Mouse (Mus musculus) midbrain, postnatal 0 days (tissue): Measurements from ENCODE around the gene Rasal1. TPM values are rescaled to one million over a fixed set of nuclear protein-coding genes. Genes with fewer than 3 reads are reported as not detected.

Source experiments
- ATAC-seq: fragments of 200-750 bp; cut with Nextera tagmentation; 2 replicates; pipeline ENCODE4 v1.8.0; 2017; ENCODE audit warnings: moderate number of reproducible peaks, mild to moderate bottlenecking, moderate TSS enrichment, moderate library complexity; ENCODE audit not compliant: low FRiP score
- DNase-seq: peaks from one replicate; pipeline ENCODE4 v3.0.0-alpha.2; 2015; ENCODE audit warnings: low spot score
- H3K27ac ChIP-seq: fragments of 300-500 bp; sonication (generic); 2 replicates; pipeline ENCODE4 v1.5.1; 2014; ENCODE audit warnings: low read depth, mild to moderate bottlenecking, low read length, mixed read lengths
- H3K27me3 ChIP-seq: fragments of 300-500 bp; sonication (generic); 2 replicates; pipeline ENCODE4 v1.6.1; 2014; ENCODE audit warnings: low read length, control low read depth, mixed read lengths; ENCODE audit not compliant: insufficient read depth
- H3K36me3 ChIP-seq: fragments of 300-500 bp; sonication (generic); 2 replicates; pipeline ENCODE4 v1.6.1; 2014; ENCODE audit warnings: low read length, control low read depth, mixed read lengths; ENCODE audit not compliant: insufficient read depth
- H3K4me1 ChIP-seq: fragments of 300-500 bp; sonication (generic); 2 replicates; pipeline ENCODE4 v1.6.1; 2014; ENCODE audit warnings: mild to moderate bottlenecking, control low read depth, antibody characterized with exemption, low read length, mixed read lengths; ENCODE audit not compliant: insufficient read depth
- H3K4me2 ChIP-seq: fragments of 300-500 bp; sonication (generic); 2 replicates; pipeline ENCODE4 v1.6.1; 2014; ENCODE audit warnings: low read depth, mild to moderate bottlenecking, low read length, mixed read lengths; ENCODE audit not compliant: poor library complexity, severe bottlenecking
- H3K4me3 ChIP-seq: fragments of 300-500 bp; sonication (generic); 2 replicates; pipeline ENCODE4 v1.5.1; 2014; ENCODE audit warnings: low read depth, mild to moderate bottlenecking, low read length, moderate library complexity
- H3K9ac ChIP-seq: fragments of 300-500 bp; sonication (generic); replicated peaks from 2 replicates; pipeline ENCODE4 v1.6.1; 2014; ENCODE audit warnings: mild to moderate bottlenecking, low read length, moderate library complexity, mixed read lengths; ENCODE audit not compliant: poor library complexity, severe bottlenecking
- H3K9me3 ChIP-seq: fragments of 300-500 bp; sonication (generic); 2 replicates; pipeline ENCODE4 v1.6.1; 2016; ENCODE audit warnings: low read length, control low read depth
- CTCF ChIP-seq: IDR thresholded peaks from 2 replicates; pipeline ENCODE4 v1.5.1; 2016; ENCODE audit warnings: antibody characterized with exemption, mild to moderate bottlenecking
- WGBS: fragments of 180-500 bp; shearing (Covaris S2); extraction: QIAGEN DNeasy Blood & Tissue Kit; methylation state at CpG from one replicate; pipeline ENCODE4 v1.1.7; 2014; 5-methylcytosine and 5-hydroxymethylcytosine counted together
- polyA plus RNA-seq: library from polyadenylated mRNA; unstranded; fragments of >200 nt; fragmentation: Nextera tagmentation; extraction: Ambion mirVana; gene quantifications from 2 replicates; pipeline ENCODE4 v1.2.1, GENCODE M21; 2015
- total RNA-seq: library from RNA; depleted of rRNA; stranded (reverse); fragments of >200 nt; gene quantifications from 2 replicates; pipeline ENCODE4 v1.2.3, GENCODE M21; 2014

The Rasal1 gene
- total and polyA plus RNA-seq, 2 experiments from 2014 or later: 9.9 to 24.7 TPM

- H3K9me3 ChIP-seq: no peaks in the 10 kb centered on the region
- no peak overlapping the region for H3K9ac ChIP-seq
- H3K4me3 ChIP-seq: no peak overlapping the region
- DNase-seq (no peak), ATAC-seq (no peak)
- TF ChIP-seq CTCF: no peak
- H3K4me1 ChIP-seq: peaks cover 6% of the 10 kb centered on the region; the same call in 1 of the 2 replicates
- no peaks in the 10 kb centered on the region for H3K36me3 ChIP-seq
- H3K4me2 ChIP-seq: no peak overlapping the region
- peaks cover 14% of the 10 kb centered on the region; the same call in 1 of the 2 replicates for H3K27me3 ChIP-seq
- 80% methylated on average over 27 of the region's 28 CpGs for WGBS
- no peak overlapping the region for H3K27ac ChIP-seq
Observed at GRCm38 (mm10) chr5:120652915-120653701, 4.5 kb downstream of the Rasal1 start.

DNA sequence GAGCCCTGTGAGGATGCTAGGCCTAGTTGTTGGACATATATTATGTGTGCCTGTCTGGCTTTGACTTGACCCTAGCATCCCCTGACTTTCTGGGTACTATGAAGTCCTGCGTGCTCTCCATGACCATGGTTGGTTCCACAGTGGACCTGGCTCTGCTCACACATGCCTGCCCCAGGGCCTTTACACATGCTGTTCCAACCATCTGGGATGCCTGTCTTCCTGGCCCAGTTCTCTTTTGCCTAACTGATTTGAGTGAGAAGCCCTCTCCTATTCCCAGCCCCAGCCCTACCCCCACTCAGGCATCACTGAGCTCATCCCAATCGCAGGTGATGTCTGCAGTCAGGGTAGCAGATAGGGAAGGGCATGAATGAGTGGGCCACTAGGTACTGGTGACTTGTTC lies 5.3 kb downstream of the Rasal1 start:
- H3K27me3 ChIP-seq: peaks cover 13% of the 10 kb centered on the region; the same call in 1 of the 2 replicates
- no peaks in the 10 kb centered on the region for H3K9me3 ChIP-seq
- no peak overlapping the region for H3K4me3 ChIP-seq
- peaks cover 4% of the 10 kb centered on the region; the same call in 1 of the 2 replicates for H3K4me1 ChIP-seq
- no peak overlapping the region for H3K27ac ChIP-seq
- 91% methylated on average over 2 of the region's 2 CpGs for WGBS
- DNase-seq (no peak), ATAC-seq (no peak)
- H3K4me2 ChIP-seq: no peak overlapping the region
- no peak for TF ChIP-seq CTCF
- H3K9ac ChIP-seq: no peak overlapping the region
- no peaks in the 10 kb centered on the region for H3K36me3 ChIP-seq

DNA sequence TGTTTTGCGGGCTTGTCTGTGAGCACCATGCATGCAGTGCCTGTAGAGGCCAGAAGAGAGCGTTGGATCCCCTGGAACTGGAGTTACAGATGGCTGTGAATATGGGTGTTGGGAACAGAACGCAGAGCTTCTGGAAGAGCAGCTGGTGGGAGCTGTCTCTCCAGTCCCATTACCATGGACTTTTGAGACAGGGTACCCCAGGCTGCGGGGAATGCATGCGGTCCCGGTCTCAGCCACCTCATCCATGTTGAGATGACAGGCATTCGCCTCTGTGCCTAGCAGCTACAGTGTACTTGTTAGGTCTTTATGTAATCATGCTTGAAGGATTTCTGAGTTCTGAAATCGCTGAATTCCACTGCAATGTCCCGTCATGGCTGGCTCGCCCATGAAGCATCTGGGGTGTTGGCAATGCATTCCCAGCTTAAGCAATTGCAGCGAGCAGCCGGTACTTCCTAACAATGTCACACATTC lies 7.7 kb downstream of the Rasal1 start:
- DNase-seq (no peak), ATAC-seq (no peak)
- TF ChIP-seq CTCF: peak; percentile 24
- no peak overlapping the region for H3K27ac ChIP-seq
- no peaks in the 10 kb centered on the region for H3K27me3 ChIP-seq
- H3K4me1 ChIP-seq: peaks cover 3% of the 10 kb centered on the region; the same call in 1 of the 2 replicates
- no peak overlapping the region for H3K4me3 ChIP-seq
- 85% methylated on average over 12 of the region's 12 CpGs for WGBS
- H3K4me2 ChIP-seq: no peak overlapping the region
- no peak overlapping the region for H3K9ac ChIP-seq
- H3K9me3 ChIP-seq: no peaks in the 10 kb centered on the region
- H3K36me3 ChIP-seq: no peaks in the 10 kb centered on the region

DNA sequence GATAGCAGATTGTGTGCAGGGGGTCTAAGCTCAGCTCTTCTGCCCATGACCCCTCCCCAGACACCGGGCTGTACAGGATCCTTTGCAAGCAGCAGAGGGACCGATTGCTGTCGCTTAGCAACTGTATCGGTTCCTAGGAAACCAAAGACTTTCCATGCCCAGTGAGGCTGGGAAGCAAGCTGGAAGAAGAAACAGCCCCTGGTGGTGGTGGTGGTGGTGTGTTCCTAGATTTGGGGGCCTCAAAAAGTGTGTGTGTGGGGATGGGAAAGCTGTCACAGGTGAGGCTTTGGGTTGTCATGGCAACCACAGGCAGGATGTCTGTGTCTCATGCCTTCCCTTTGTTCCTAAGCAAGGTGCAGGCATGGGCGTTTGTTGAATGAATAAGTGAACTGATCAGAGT lies 12.2 kb downstream of the Rasal1 start:
- 8% methylated on average over 5 of the region's 5 CpGs for WGBS
- peak; percentile 82 for ATAC-seq
- peak; percentile 84 for DNase-seq

GRCm38 (mm10) chr5:120664888-120665287 lies 16.3 kb downstream of the Rasal1 start:
- DNase-seq: no peak
- ATAC-seq: no peak
- Histone ChIP-seq H3K4me3 (no peak overlapping the region), H3K27me3 (no peaks in the 10 kb centered on the region; the same call in 1 of the 2 replicates), H3K4me2 (no peak overlapping the region), H3K9ac (no peak overlapping the region), H3K9me3 (no peaks in the 10 kb centered on the region), H3K4me1 (peaks cover 6% of the 10 kb centered on the region; the same call in 1 of the 2 replicates), H3K27ac (no peak overlapping the region), H3K36me3 (no peaks in the 10 kb centered on the region)
- WGBS: 55% methylated on average over 2 of the region's 2 CpGs
- peak; percentile 19 for TF ChIP-seq CTCF

More for the DNA sequence above, 12.2 kb downstream of the Rasal1 start:
- H3K4me3 ChIP-seq: no peak overlapping the region
- no peaks in the 10 kb centered on the region for H3K27me3 ChIP-seq
- H3K9me3 ChIP-seq: no peaks in the 10 kb centered on the region
- H3K9ac ChIP-seq: peak overlapping the region; percentile 33; the same call in 1 of the 2 replicates
- H3K4me2 ChIP-seq: no peak overlapping the region
- peak overlapping the region; percentile 91 for H3K27ac ChIP-seq
- H3K36me3 ChIP-seq: no peaks in the 10 kb centered on the region
- peak; percentile 77 for TF ChIP-seq CTCF
- peaks cover 6% of the 10 kb centered on the region; the same call in 1 of the 2 replicates for H3K4me1 ChIP-seq

GRCm38 (mm10) chr5:120668761-120669160 lies 20.1 kb downstream of the Rasal1 start:
- Histone ChIP-seq H3K4me2 (no peak overlapping the region), H3K9ac (no peak overlapping the region), H3K4me1 (no peaks in the 10 kb centered on the region), H3K36me3 (no peaks in the 10 kb centered on the region), H3K27me3 (no peaks in the 10 kb centered on the region; the same call in 1 of the 2 replicates), H3K4me3 (no peak overlapping the region), H3K27ac (no peak overlapping the region), H3K9me3 (no peaks in the 10 kb centered on the region)
- WGBS: 70% methylated on average over 7 of the region's 7 CpGs
- DNase-seq: no peak
- TF ChIP-seq CTCF: no peak
- ATAC-seq: no peak
